Mouse (Mus musculus) kidney, embryonic 16.5 days (tissue): ENCODE results near the gene Etv6. TPM values are rescaled to one million over a fixed set of nuclear protein-coding genes. Genes with fewer than 3 reads are reported as not detected.

Experiments
- ATAC-seq: fragments of 200-750 bp; cut with Nextera tagmentation; 2 replicates; pipeline ENCODE4 v1.8.0; 2017; ENCODE audit warnings: moderate TSS enrichment; ENCODE audit not compliant: low FRiP score, low TSS enrichment
- H3K27ac ChIP-seq: fragments of 300-500 bp; sonication (generic); 2 replicates; pipeline ENCODE4 v1.5.1; 2014; ENCODE audit warnings: low read length
- H3K27me3 ChIP-seq: fragments of 300-500 bp; sonication (generic); 2 replicates; pipeline ENCODE4 v1.6.1; 2014; ENCODE audit warnings: low read length, control low read depth, mixed read lengths; ENCODE audit not compliant: insufficient read depth
- H3K36me3 ChIP-seq: fragments of 300-500 bp; sonication (generic); 2 replicates; pipeline ENCODE4 v1.6.1; 2014; ENCODE audit warnings: low read length, control low read depth, mixed read lengths; ENCODE audit not compliant: insufficient read depth
- H3K4me1 ChIP-seq: fragments of 300-500 bp; sonication (generic); 2 replicates; pipeline ENCODE4 v1.6.1; 2014; ENCODE audit warnings: low read length, control low read depth, mixed read lengths; ENCODE audit not compliant: insufficient read depth
- H3K4me2 ChIP-seq: fragments of 300-500 bp; sonication (generic); replicated peaks from 2 replicates; pipeline ENCODE4 v1.6.1; 2014; ENCODE audit warnings: low read depth, low read length
- H3K4me3 ChIP-seq: fragments of 300-500 bp; sonication (generic); 2 replicates; pipeline ENCODE4 v1.5.1; 2014; ENCODE audit warnings: mild to moderate bottlenecking, low read length
- H3K9ac ChIP-seq: fragments of 300-500 bp; sonication (generic); replicated peaks from 2 replicates; pipeline ENCODE4 v1.6.1; 2014; ENCODE audit warnings: low read length
- H3K9me3 ChIP-seq: fragments of 300-500 bp; sonication (generic); 2 replicates; pipeline ENCODE4 v1.6.1; 2016; ENCODE audit warnings: low read length, control low read depth
- WGBS: fragments of 180-500 bp; shearing (Covaris S2); extraction: QIAGEN DNeasy Blood & Tissue Kit; methylation state at CpG from one replicate; pipeline ENCODE4 v1.1.7; 2014; 5-methylcytosine and 5-hydroxymethylcytosine counted together
- polyA plus RNA-seq: library from polyadenylated mRNA; unstranded; fragments of >200 nt; fragmentation: Nextera tagmentation; extraction: Ambion mirVana; gene quantifications from 2 replicates; pipeline ENCODE4 v1.2.1, GENCODE M21; 2015

Etv6 gene
- polyA plus RNA-seq, 1 experiment from 2014 or later, result 12.6 TPM

- Histone ChIP-seq H3K4me1 (peaks cover 37% of the 10 kb centered on the region), H3K4me2 (no peak overlapping the region), H3K9ac (no peak overlapping the region), H3K4me3 (no peak overlapping the region), H3K27ac (no peak overlapping the region), H3K9me3 (no peaks in the 10 kb centered on the region), H3K36me3 (no peaks in the 10 kb centered on the region; the same call in 1 of the 2 replicates), H3K27me3 (no peaks in the 10 kb centered on the region)
- ATAC-seq, result no peak
- 74% methylated on average over 6 of the region's 6 CpGs for WGBS
These were observed 182.2 kb downstream of the Etv6 start for GRCm38 (mm10) chr6:134217747-134218146.

DNA sequence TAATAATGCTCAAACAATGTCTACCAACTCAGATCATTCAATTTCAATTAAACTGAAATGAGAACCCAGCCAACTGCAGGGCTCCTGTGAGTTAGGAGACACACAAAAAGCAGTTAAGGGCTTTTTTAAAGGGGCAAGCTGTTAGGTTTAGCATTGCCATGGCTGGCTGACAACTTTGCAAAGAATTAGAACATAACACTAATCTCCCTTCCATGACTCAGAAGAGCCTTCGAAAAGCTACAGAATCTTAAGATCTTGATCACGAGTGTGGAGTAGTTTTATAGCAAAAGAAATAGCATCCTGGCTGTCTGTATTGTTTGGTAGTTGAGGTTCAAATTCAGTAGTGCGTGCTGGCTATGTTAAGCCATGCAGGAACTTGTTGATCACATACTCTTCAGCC lies 182.9 kb downstream of the Etv6 start:
- peaks cover 40% of the 10 kb centered on the region for H3K4me1 ChIP-seq
- H3K27me3 ChIP-seq, result no peaks in the 10 kb centered on the region
- no peak overlapping the region for H3K4me2 ChIP-seq
- H3K27ac ChIP-seq, result no peak overlapping the region
- no peak for ATAC-seq
- H3K9ac ChIP-seq, result no peak overlapping the region
- no peak overlapping the region for H3K4me3 ChIP-seq
- H3K36me3 ChIP-seq, result no peaks in the 10 kb centered on the region; the same call in 1 of the 2 replicates
- no peaks in the 10 kb centered on the region for H3K9me3 ChIP-seq
- WGBS, result 82% methylated on average over 3 of the region's 3 CpGs

- no peak overlapping the region for H3K9ac ChIP-seq
- no peaks in the 10 kb centered on the region for H3K27me3 ChIP-seq
- peaks cover 40% of the 10 kb centered on the region for H3K4me1 ChIP-seq
- H3K36me3 ChIP-seq, result no peaks in the 10 kb centered on the region
- 15% methylated on average over 6 of the region's 6 CpGs for WGBS
- no peak overlapping the region for H3K4me3 ChIP-seq
- no peaks in the 10 kb centered on the region for H3K9me3 ChIP-seq
- 0 out of 2 replicates have a peak, but pooled peaks have one; percentile 42 for ATAC-seq
- 0 out of 2 replicates have a peak overlapping the region, but pooled peaks have one; percentile 11 for H3K27ac ChIP-seq
- peak overlapping the region; percentile 19; the same call in 1 of the 2 replicates for H3K4me2 ChIP-seq
These were observed 183.9 kb downstream of the Etv6 start for GRCm38 (mm10) chr6:134219358-134219757.

GRCm38 (mm10) chr6:134220209-134220777 lies 184.8 kb downstream of the Etv6 start:
- Histone ChIP-seq H3K9me3 (no peaks in the 10 kb centered on the region), H3K4me2 (peak overlapping the region; percentile 6; the same call in 1 of the 2 replicates), H3K36me3 (no peaks in the 10 kb centered on the region), H3K27ac (0 out of 2 replicates have a peak overlapping the region, but pooled peaks have one; percentile 27), H3K4me1 (peaks cover 40% of the 10 kb centered on the region), H3K27me3 (no peaks in the 10 kb centered on the region), H3K9ac (no peak overlapping the region), H3K4me3 (no peak overlapping the region)
- WGBS, result 15% methylated on average over 13 of the region's 13 CpGs
- ATAC-seq, result peak; percentile 86

DNA sequence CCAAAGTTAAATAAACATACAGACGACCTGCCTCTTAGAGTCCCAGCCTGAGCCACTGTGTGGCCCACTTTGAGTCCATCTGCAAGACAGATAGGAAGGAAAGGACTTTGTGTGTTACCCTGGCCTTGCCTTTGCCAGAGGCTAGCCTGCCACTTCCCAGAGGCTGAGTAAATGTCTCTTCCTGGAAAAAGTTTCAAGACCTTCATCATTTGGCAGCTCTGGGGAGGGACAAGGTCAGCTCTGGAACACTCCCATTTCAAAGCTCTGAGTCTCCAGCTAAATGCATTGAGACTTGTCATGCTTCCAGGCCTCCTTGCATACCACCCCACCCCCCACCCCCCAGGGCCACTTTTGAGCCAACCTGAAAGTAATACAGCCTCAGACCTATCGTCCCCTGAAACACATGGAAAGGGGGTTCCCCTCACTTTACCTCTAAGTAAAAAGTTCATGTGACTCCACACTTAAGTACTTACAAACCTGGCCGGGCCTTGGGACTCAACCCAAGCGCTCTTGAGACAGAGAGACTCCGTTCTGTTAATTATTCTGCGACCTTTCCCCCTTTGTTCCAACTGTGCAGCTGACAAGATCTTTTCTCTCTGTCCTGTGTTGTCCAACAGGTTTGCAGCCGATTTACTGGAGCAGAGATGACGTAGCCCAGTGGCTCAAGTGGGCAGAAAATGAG lies 186.9 kb downstream of the Etv6 start:
- H3K4me1 ChIP-seq, result peaks cover 40% of the 10 kb centered on the region
- H3K9me3 ChIP-seq, result no peaks in the 10 kb centered on the region
- ATAC-seq, result 0 out of 2 replicates have a peak, but pooled peaks have one; percentile 42
- peaks cover 4% of the 10 kb centered on the region; the same call in 1 of the 2 replicates for H3K36me3 ChIP-seq
- no peak overlapping the region for H3K9ac ChIP-seq
- no peak overlapping the region for H3K4me3 ChIP-seq
- 50% methylated on average over 8 of the region's 8 CpGs for WGBS
- H3K4me2 ChIP-seq, result no peak overlapping the region
- H3K27ac ChIP-seq, result peak overlapping the region; percentile 67
- H3K27me3 ChIP-seq, result no peaks in the 10 kb centered on the region

- peaks cover 16% of the 10 kb centered on the region for H3K36me3 ChIP-seq
- no peak overlapping the region for H3K9ac ChIP-seq
- no peaks in the 10 kb centered on the region for H3K27me3 ChIP-seq
- H3K4me1 ChIP-seq, result peaks cover 20% of the 10 kb centered on the region
- no peak overlapping the region for H3K4me2 ChIP-seq
- no peaks in the 10 kb centered on the region for H3K9me3 ChIP-seq
- ATAC-seq, result no peak
- 90% methylated on average over 11 of the region's 11 CpGs for WGBS
- no peak overlapping the region for H3K4me3 ChIP-seq
- no peak overlapping the region for H3K27ac ChIP-seq
These were observed 190.1 kb downstream of the Etv6 start for GRCm38 (mm10) chr6:134225564-134225963.

GRCm38 (mm10) chr6:134226349-134227169 lies 191.1 kb downstream of the Etv6 start:
- 76% methylated on average over 8 of the region's 8 CpGs for WGBS
- H3K9ac ChIP-seq, result no peak overlapping the region
- ATAC-seq, result no peak

DNA sequence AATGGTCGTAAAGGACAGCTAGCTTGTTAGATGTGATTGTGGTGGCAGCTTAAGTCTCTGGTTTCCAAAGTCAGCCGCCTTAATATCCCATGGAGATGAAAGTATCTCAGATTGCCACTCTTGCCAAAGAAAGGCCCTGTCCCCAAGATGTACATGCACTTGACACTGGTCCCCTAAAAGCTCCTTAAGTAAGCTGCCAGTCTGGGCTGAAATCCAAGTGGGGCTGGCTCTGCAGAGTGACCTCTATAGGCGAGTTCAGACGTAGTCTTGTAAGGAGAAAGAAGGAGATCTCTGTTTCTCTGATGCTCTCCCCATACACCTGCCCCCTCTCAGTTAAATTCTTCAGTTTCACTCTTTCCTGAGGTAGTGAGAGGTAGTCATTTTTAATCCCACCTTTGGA lies 200.8 kb downstream of the Etv6 start:
- no peak overlapping the region for H3K4me2 ChIP-seq
- H3K9ac ChIP-seq, result no peak overlapping the region
- peaks cover 20% of the 10 kb centered on the region for H3K36me3 ChIP-seq
- WGBS, result 78% methylated on average over 4 of the region's 4 CpGs
- no peaks in the 10 kb centered on the region for H3K27me3 ChIP-seq
- ATAC-seq, result no peak
- H3K4me3 ChIP-seq, result no peak overlapping the region
- H3K9me3 ChIP-seq, result no peaks in the 10 kb centered on the region; the same call in 1 of the 2 replicates
- H3K4me1 ChIP-seq, result no peaks in the 10 kb centered on the region
- H3K27ac ChIP-seq, result no peak overlapping the region

More at GRCm38 (mm10) chr6:134226349-134227169, 191.1 kb downstream of the Etv6 start:
- no peak overlapping the region for H3K27ac ChIP-seq
- H3K4me2 ChIP-seq, result no peak overlapping the region
- H3K36me3 ChIP-seq, result peaks cover 16% of the 10 kb centered on the region
- no peaks in the 10 kb centered on the region for H3K9me3 ChIP-seq
- H3K4me3 ChIP-seq, result no peak overlapping the region
- H3K27me3 ChIP-seq, result no peaks in the 10 kb centered on the region
- H3K4me1 ChIP-seq, result peaks cover 11% of the 10 kb centered on the region

- 90% methylated on average over 9 of the region's 9 CpGs for WGBS
- Histone ChIP-seq H3K36me3 (peaks cover 24% of the 10 kb centered on the region), H3K27me3 (no peaks in the 10 kb centered on the region), H3K4me1 (peaks cover 12% of the 10 kb centered on the region), H3K27ac (no peak overlapping the region), H3K4me3 (no peak overlapping the region), H3K4me2 (no peak overlapping the region), H3K9me3 (no peaks in the 10 kb centered on the region; the same call in 1 of the 2 replicates), H3K9ac (no peak overlapping the region)
- ATAC-seq, result no peak
These were observed 203.0 kb downstream of the Etv6 start for GRCm38 (mm10) chr6:134238455-134238854.
